Mouse (Mus musculus) myocyte (in vitro differentiated cells): ENCODE measurements around the gene Fstl4. TPM values are rescaled to one million over a fixed set of nuclear protein-coding genes. Genes with fewer than 3 reads are reported as not detected.

Experiments used
- H3K27me3 ChIP-seq: one replicate; pipeline ENCODE4 v1.6.1; 2011; ENCODE audit not compliant: control insufficient read depth, insufficient read depth, insufficient read length
- H3K36me3 ChIP-seq: one replicate; pipeline ENCODE4 v1.6.1; 2011; ENCODE audit not compliant: control insufficient read depth, insufficient read depth
- H3K4me2 ChIP-seq: one replicate; pipeline ENCODE4 v1.6.1; 2011; ENCODE audit warnings: low read depth, control low read depth
- H3K4me3 ChIP-seq: one replicate; pipeline ENCODE4 v1.5.1; 2011; ENCODE audit warnings: mild to moderate bottlenecking, control low read depth, moderate library complexity
- H3K79me2 ChIP-seq: one replicate; pipeline ENCODE4 v1.6.1; 2011; ENCODE audit not compliant: control insufficient read depth, insufficient read depth
- H3ac ChIP-seq: one replicate; pipeline ENCODE4 v1.6.1; 2011; ENCODE audit not compliant: control insufficient read depth, insufficient read length
- CEBPB ChIP-seq: IDR thresholded peaks from 2 replicates; pipeline ENCODE4 v1.6.1; 2011; ENCODE audit warnings: mild to moderate bottlenecking, moderate library complexity; ENCODE audit not compliant: poor library complexity, insufficient read depth, severe bottlenecking
- E2F4 ChIP-seq: IDR thresholded peaks from one replicate; pipeline ENCODE4 v1.6.1; 2011; ENCODE audit warnings: mild to moderate bottlenecking, control low read depth, moderate library complexity; ENCODE audit not compliant: insufficient read depth
- MAX ChIP-seq: IDR thresholded peaks from one replicate; pipeline ENCODE4 v1.6.1; 2011; ENCODE audit warnings: low read depth, mild to moderate bottlenecking, control low read depth
- MYOD1 ChIP-seq, 3 experiments: IDR thresholded peaks; one replicate each; pipeline ENCODE4 v1.6.1; 2011; ENCODE audit warnings: control low read depth in 2 of 3, low read depth in 2 of 3, mild to moderate bottlenecking in 2 of 3, moderate library complexity in 1 of 3; ENCODE audit not compliant: insufficient read length in 2 of 3, control insufficient read depth in 1 of 3
- MYOG ChIP-seq, 3 experiments: IDR thresholded peaks; one replicate each; pipeline ENCODE4 v1.6.1; 2011; ENCODE audit warnings: control low read depth in 2 of 3, low read depth in 2 of 3, mild to moderate bottlenecking in 2 of 3; ENCODE audit not compliant: insufficient read length in 2 of 3, control insufficient read depth in 1 of 3, insufficient read depth in 1 of 3
- POLR2A ChIP-seq: IDR thresholded peaks from one replicate; pipeline ENCODE4 v1.6.1; 2011; ENCODE audit warnings: low read depth, mild to moderate bottlenecking, control low read depth, moderate library complexity; ENCODE audit not compliant: insufficient read length
- POLR2AphosphoS2 ChIP-seq: IDR thresholded peaks from one replicate; pipeline ENCODE4 v1.6.1; 2011; ENCODE audit warnings: low read depth, control low read depth; ENCODE audit not compliant: insufficient read length
- REST ChIP-seq: IDR thresholded peaks from one replicate; pipeline ENCODE4 v1.6.1; 2011; ENCODE audit warnings: mild to moderate bottlenecking, control low read depth, moderate library complexity; ENCODE audit not compliant: insufficient read depth, insufficient read length
- SRF ChIP-seq: IDR thresholded peaks from one replicate; pipeline ENCODE4 v1.6.1; 2011; ENCODE audit warnings: low read depth; ENCODE audit not compliant: control insufficient read depth, insufficient read length
- TCF12 ChIP-seq: IDR thresholded peaks from one replicate; pipeline ENCODE4 v1.6.1; 2011; ENCODE audit warnings: mild to moderate bottlenecking, control low read depth; ENCODE audit not compliant: poor library complexity, insufficient read depth, severe bottlenecking
- TCF3 ChIP-seq: IDR thresholded peaks from one replicate; pipeline ENCODE4 v1.6.1; 2011; ENCODE audit warnings: low read depth, control low read depth; ENCODE audit not compliant: insufficient read length
- USF1 ChIP-seq: IDR thresholded peaks from one replicate; pipeline ENCODE4 v1.6.1; 2011; ENCODE audit warnings: low read depth, mild to moderate bottlenecking, control low read depth, moderate library complexity
- polyA plus RNA-seq: library from polyadenylated mRNA; unstranded; fragments of >200 nt; fragmentation: generic; extraction: Trizol; gene quantifications from one replicate; pipeline ENCODE4 v1.2.1, GENCODE M21; 2012; ENCODE audit warnings: missing spikeins

Fstl4 gene
- polyA plus RNA-seq, 1 experiment, result not detected

DNA sequence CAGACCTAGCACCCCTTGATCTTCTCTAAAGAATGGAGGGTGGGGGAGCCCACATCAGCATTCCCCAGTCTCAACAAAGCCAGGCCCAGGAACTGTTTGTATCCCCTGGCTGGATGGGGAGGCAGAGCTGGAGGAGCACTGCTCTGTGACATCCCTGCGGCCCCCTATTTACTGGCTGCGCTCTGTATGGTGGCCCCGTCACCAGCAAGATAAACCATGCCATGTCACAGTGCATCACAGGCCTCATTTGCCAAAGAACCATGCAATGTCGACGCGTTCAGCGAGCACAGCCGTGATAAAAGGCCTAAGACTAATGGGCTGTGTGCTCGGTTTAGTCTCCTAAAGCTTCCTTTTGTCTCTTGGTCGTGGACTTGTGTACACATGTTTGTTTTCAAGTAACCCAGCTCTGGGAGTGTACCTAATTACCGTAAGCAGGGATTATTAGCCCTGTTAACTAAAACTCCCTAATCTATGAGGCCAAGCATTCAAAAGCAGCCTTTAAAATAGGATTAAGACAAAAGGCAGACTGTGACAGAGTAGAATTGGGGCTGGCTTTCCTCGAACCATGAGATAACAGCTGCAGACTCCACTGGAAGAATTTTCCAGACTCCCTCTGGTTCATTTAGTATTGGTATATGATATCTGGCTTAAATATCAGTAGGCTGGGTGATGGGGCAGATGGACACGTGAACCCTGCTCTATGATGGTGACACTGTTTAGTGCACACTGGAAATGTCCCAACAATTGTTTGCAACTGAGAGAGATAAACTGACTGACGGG is 303.5 kb downstream of the Fstl4 start:
- no peak for TF ChIP-seq MAX
- no peak for TF ChIP-seq SRF
- TF ChIP-seq POLR2AphosphoS2, result no peak
- no peak for TF ChIP-seq MYOD1 (IDR thresholded peaks at IDR 0.05; ENCODE audit: control insufficient read depth in 1 of 3, insufficient read length in 2 of 3, low read depth in 2 of 3)
- no peak for TF ChIP-seq REST
- TF ChIP-seq USF1, result no peak
- TF ChIP-seq TCF12, result no peak
- TF ChIP-seq POLR2A, result no peak
- TF ChIP-seq MYOG (IDR thresholded peaks at IDR 0.05; ENCODE audit: control insufficient read depth in 1 of 3, insufficient read depth in 1 of 3, insufficient read length in 2 of 3, low read depth in 2 of 3), result no peak
- no peak for TF ChIP-seq CEBPB
- TF ChIP-seq E2F4, result no peak
- TF ChIP-seq TCF3, result no peak
- H3K27me3 ChIP-seq, result peaks cover 5% of the 10 kb centered on the region
- no peak overlapping the region for H3ac ChIP-seq
- no peak overlapping the region for H3K4me2 ChIP-seq
- no peaks in the 10 kb centered on the region for H3K79me2 ChIP-seq
- H3K4me3 ChIP-seq, result no peak overlapping the region
- H3K36me3 ChIP-seq, result no peaks in the 10 kb centered on the region

DNA sequence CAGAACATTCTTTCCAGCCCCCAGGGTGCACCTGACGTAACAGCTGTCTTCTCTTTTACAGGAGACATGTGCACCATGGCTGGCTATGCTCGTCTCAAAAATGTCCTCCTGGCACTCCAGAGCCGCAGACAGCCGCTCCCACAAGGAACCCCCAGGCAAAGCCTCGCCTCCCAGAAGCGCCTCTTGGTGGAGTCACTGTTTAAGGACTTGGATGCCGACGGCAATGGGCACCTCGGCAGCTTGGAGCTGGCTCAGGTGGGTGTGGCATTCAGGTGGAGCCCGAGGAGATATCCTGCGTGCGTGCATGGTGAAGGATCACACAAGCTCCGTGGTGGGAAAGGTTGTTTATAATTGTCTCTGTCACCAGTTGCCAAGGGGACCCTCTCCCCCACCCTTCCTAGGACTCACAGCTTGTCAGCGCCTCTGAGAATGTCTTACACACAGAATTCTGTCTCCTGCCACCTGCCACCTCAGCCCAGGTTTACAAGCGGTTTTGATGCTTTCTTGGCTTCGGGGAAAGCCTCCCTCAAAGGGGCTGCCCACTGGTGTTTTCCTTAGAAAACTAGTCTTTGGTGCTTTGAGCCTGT is 304.1 kb downstream of the Fstl4 start:
- Histone ChIP-seq H3K79me2 (no peaks in the 10 kb centered on the region), H3K27me3 (peaks cover 5% of the 10 kb centered on the region), H3ac (no peak overlapping the region), H3K4me3 (no peak overlapping the region), H3K36me3 (no peaks in the 10 kb centered on the region), H3K4me2 (no peak overlapping the region)
- TF ChIP-seq E2F4, result no peak
- peak; percentile 12 for TF ChIP-seq TCF3
- TF ChIP-seq MYOD1 (IDR thresholded peaks at IDR 0.05; ENCODE audit: control insufficient read depth in 1 of 3, insufficient read length in 2 of 3, low read depth in 2 of 3), result peak in 1 of 3 experiments; percentile 28

DNA sequence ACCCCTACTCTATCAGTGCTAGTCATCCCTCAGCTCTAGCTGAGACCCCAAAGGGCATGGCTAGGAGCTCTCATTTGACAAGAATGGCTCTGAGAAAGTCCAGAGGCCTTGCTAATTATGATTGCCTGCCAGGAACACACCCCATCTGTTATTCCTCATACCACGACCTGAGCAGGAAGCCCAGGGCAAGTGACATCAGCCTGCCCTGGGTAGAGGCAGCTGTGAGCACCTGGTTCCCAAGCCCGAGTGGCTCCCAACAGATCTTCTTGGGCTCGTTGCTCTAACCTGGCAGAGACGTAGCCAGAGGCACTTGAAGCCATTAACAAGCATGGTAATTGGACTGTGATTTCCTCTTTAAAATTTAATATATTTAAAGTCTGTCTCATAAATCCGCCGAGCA is 305.3 kb downstream of the Fstl4 start:
- no peak overlapping the region for H3ac ChIP-seq
- H3K36me3 ChIP-seq, result no peaks in the 10 kb centered on the region
- no peak overlapping the region for H3K4me2 ChIP-seq
- no peak overlapping the region for H3K4me3 ChIP-seq
- peaks cover 5% of the 10 kb centered on the region for H3K27me3 ChIP-seq
- no peaks in the 10 kb centered on the region for H3K79me2 ChIP-seq
- TF ChIP-seq MAX (no peak), TCF3 (no peak), REST (no peak), CEBPB (no peak), POLR2A (no peak), USF1 (no peak), E2F4 (no peak), POLR2AphosphoS2 (no peak), TCF12 (no peak)

DNA sequence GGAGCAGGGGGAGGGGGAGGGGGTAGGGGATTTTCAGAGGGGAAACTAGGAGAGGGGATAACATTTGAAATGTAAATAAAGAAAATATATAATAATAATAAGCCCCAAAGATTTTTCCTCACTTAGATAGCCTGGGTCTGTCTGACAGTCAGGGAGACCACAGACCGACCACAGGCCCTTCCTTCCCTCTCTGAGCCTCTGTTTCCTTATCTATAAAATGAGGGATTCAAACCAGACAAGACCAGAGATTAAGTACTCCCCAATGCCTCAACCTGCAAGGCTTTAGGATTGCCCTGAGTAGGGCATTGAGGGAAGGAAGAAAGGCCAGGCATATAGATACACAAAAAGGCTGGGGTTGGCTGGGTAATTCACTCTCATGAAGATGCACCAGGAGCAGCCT is 307.2 kb downstream of the Fstl4 start:
- TF ChIP-seq MAX (no peak), MYOG (IDR thresholded peaks at IDR 0.05; ENCODE audit: control insufficient read depth in 1 of 3, insufficient read depth in 1 of 3, insufficient read length in 2 of 3, low read depth in 2 of 3) (no peak), REST (no peak), TCF3 (no peak), CEBPB (no peak), POLR2AphosphoS2 (no peak), MYOD1 (IDR thresholded peaks at IDR 0.05; ENCODE audit: control insufficient read depth in 1 of 3, insufficient read length in 2 of 3, low read depth in 2 of 3) (no peak), SRF (no peak), E2F4 (no peak), POLR2A (no peak), USF1 (no peak), TCF12 (no peak)
- Histone ChIP-seq H3ac (no peak overlapping the region), H3K27me3 (no peaks in the 10 kb centered on the region), H3K79me2 (no peaks in the 10 kb centered on the region), H3K36me3 (no peaks in the 10 kb centered on the region), H3K4me2 (no peak overlapping the region), H3K4me3 (no peak overlapping the region)

DNA sequence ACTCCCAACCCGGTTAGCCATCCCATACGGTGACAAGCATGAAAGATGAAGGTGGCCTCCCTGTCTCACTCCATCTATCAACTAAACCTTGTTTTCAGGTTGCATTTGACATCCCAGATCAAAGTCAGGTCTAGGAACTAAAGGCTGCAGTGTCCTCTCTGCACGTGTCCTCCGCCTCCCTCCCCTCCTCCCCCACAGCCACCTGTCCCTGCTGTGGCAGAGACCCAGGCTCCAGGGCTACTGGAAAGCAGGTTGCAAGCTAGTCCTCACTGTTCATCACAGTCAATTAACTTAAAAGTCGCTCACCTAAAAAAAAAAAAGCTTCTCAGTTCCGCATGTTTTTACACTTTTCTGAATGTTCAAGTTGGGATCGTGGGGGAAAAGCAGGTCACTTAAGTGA is 313.2 kb downstream of the Fstl4 start:
- no peak for TF ChIP-seq POLR2A
- TF ChIP-seq SRF, result no peak
- TF ChIP-seq MAX, result no peak
- no peak for TF ChIP-seq TCF3
- TF ChIP-seq USF1, result no peak
- TF ChIP-seq REST, result no peak
- H3K4me3 ChIP-seq, result no peak overlapping the region

More for the DNA sequence above, 313.2 kb downstream of the Fstl4 start:
- H3ac ChIP-seq, result no peak overlapping the region
- no peaks in the 10 kb centered on the region for H3K27me3 ChIP-seq
- no peaks in the 10 kb centered on the region for H3K36me3 ChIP-seq
- no peaks in the 10 kb centered on the region for H3K79me2 ChIP-seq
- no peak overlapping the region for H3K4me2 ChIP-seq
